Mouse (Mus musculus) embryo, embryonic 10 days (tissue): ENCODE data around the gene Gm20909.
"Not testable (repeated sequence)": the region's sequence is repeated elsewhere in the genome, so short reads cannot be mapped to it uniquely, and the experiment has no call there.

Experiments
- DNase-seq: peaks from one replicate; pipeline ENCODE4 v3.0.0-alpha.2; 2015; ENCODE audit warnings: low spot score

The Gm20909 gene

DNA sequence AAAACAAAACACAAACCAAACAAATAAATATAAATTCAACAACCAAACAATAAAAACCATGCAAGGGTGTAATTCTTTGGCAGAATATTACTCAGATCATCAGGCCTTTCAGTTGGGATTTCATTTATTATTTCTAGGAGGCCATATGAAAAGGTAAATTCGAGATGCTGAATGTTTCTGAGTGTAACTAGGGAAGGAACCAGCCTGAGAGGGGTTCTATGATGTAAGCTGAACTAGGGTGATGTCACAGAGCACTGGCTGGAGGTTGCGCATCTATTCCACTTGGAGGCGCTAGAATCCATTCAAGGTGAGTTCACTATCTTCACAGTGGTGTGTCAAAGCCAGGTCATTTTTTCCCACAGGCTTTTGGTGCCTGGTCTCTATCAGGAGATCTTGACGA lies at the start of gene Gm20909:
Gene Gm20909, plus strand, starts transcription at position 301 of the 400 bp plus-strand sequence.
- DNase-seq: not testable (repeated sequence)
